In the genomic region with DNA sequence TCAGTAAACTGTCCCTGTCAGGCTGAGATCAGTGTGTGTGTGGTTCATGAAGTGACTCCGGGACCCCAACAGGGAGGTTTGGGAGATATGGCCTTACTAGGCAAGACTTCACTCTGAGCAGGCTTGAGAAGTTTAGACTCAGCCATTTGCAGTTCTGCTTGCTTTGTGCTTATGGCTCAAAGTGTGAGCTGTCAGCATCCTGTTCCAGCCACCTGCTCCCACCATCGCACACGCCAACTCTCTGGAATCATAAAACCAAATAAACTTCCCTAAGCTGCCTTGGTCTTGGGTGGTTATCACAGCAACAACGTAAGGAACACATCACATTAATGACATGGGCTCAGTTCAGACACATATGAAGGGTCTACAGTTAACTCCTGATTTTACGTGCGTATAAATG, we compare ENCODE assay signal across 10 mouse cellular contexts.
"Had no signal": no experiment of that assay in that cellular context is flagged by ENCODE, and none has a peak within 500 bp of the region (broad histone marks: within the 10 kb centered on the region; RNA-seq: fewer than 3 reads in every experiment).

No protein-coding gene starts in this region.

- ATAC-seq: lung, postnatal 0 days; midbrain, embryonic 13.5 days; midbrain, embryonic 15.5 days had no signal

- DNase-seq: lung, adult 2 months; lung, postnatal 14 days; lung, postnatal 36 days; right cerebral cortex, postnatal 14 days; thymus, adult 2 months; thymus, postnatal 25 days; thymus, postnatal 4 days had no signal
